Mouse (Mus musculus): ENCODE data around the gene Col25a1. TPM values are rescaled to one million over a fixed set of nuclear protein-coding genes. Genes with fewer than 3 reads are reported as not detected.

Gene Col25a1
- polyA plus RNA-seq, 1 experiment from 2014 or later, result 4.7 TPM

- Histone ChIP-seq H3K36me3 (ENCODE audit: control insufficient read depth, insufficient read depth, low read length) (no peaks in the 10 kb centered on the region), H3K9me3 (ENCODE audit: control insufficient read depth, low read length) (no peaks in the 10 kb centered on the region), H3K4me2 (ENCODE audit: low read length) (no peak overlapping the region), H3K27me3 (replicated peaks; ENCODE audit: control insufficient read depth, insufficient read depth, low read length) (no peaks in the 10 kb centered on the region), H3K4me1 (replicated peaks; ENCODE audit: control insufficient read depth, insufficient read depth, low read length) (no peaks in the 10 kb centered on the region; the same call in 1 of the 2 replicates), H3K27ac (ENCODE audit: low read depth) (no peak overlapping the region), H3K9ac (ENCODE audit: low read length) (no peak overlapping the region), H3K4me3 (ENCODE audit: low read depth, low read length) (no peak overlapping the region)
- ATAC-seq (replicated peaks; ENCODE audit: low FRiP score, low TSS enrichment, low read depth) (no peak), DNase-seq (ENCODE audit: low spot score) (no peak)
- 70% methylated on average over 4 of the region's 4 CpGs for WGBS
Measured at GRCm38 (mm10) chr3:130354399-130355039, 223.2 kb downstream of the Col25a1 start.

GRCm38 (mm10) chr3:130356575-130357173 lies 225.4 kb downstream of the Col25a1 start:
- Histone ChIP-seq H3K4me3 (ENCODE audit: low read depth, low read length) (no peak overlapping the region), H3K36me3 (ENCODE audit: control insufficient read depth, insufficient read depth, low read length) (no peaks in the 10 kb centered on the region), H3K9me3 (ENCODE audit: control insufficient read depth, low read length) (no peaks in the 10 kb centered on the region), H3K4me2 (ENCODE audit: low read length) (no peak overlapping the region), H3K4me1 (replicated peaks; ENCODE audit: control insufficient read depth, insufficient read depth, low read length) (no peaks in the 10 kb centered on the region; the same call in 1 of the 2 replicates), H3K27me3 (replicated peaks; ENCODE audit: control insufficient read depth, insufficient read depth, low read length) (no peaks in the 10 kb centered on the region), H3K27ac (ENCODE audit: low read depth) (no peak overlapping the region), H3K9ac (ENCODE audit: low read length) (no peak overlapping the region)
- DNase-seq (ENCODE audit: low spot score) (no peak), ATAC-seq (replicated peaks; ENCODE audit: low FRiP score, low TSS enrichment, low read depth) (no peak)
- WGBS, result 94% methylated on average over 15 of the region's 15 CpGs

- H3K4me1 ChIP-seq (replicated peaks; ENCODE audit: control insufficient read depth, insufficient read depth, low read length), result no peaks in the 10 kb centered on the region
- no peaks in the 10 kb centered on the region for H3K9me3 ChIP-seq (ENCODE audit: control insufficient read depth, low read length)
- H3K36me3 ChIP-seq (ENCODE audit: control insufficient read depth, insufficient read depth, low read length), result no peaks in the 10 kb centered on the region
- DNase-seq (ENCODE audit: low spot score) (no peak), ATAC-seq (replicated peaks; ENCODE audit: low FRiP score, low TSS enrichment, low read depth) (no peak)
- H3K27me3 ChIP-seq (replicated peaks; ENCODE audit: control insufficient read depth, insufficient read depth, low read length), result no peaks in the 10 kb centered on the region
- no peak overlapping the region for H3K4me2 ChIP-seq (ENCODE audit: low read length)
- H3K9ac ChIP-seq (ENCODE audit: low read length), result no peak overlapping the region
- WGBS, result 78% methylated on average over 7 of the region's 7 CpGs
- no peak overlapping the region for H3K4me3 ChIP-seq (ENCODE audit: low read depth, low read length)
- no peak overlapping the region for H3K27ac ChIP-seq (ENCODE audit: low read depth)
Measured at GRCm38 (mm10) chr3:130360813-130361212, 229.5 kb downstream of the Col25a1 start.

- Histone ChIP-seq H3K4me3 (ENCODE audit: low read depth, low read length) (no peak overlapping the region), H3K4me2 (ENCODE audit: low read length) (no peak overlapping the region), H3K4me1 (replicated peaks; ENCODE audit: control insufficient read depth, insufficient read depth, low read length) (no peaks in the 10 kb centered on the region), H3K27ac (ENCODE audit: low read depth) (no peak overlapping the region), H3K9me3 (ENCODE audit: control insufficient read depth, low read length) (no peaks in the 10 kb centered on the region), H3K36me3 (ENCODE audit: control insufficient read depth, insufficient read depth, low read length) (no peaks in the 10 kb centered on the region), H3K9ac (ENCODE audit: low read length) (no peak overlapping the region), H3K27me3 (replicated peaks; ENCODE audit: control insufficient read depth, insufficient read depth, low read length) (no peaks in the 10 kb centered on the region)
- no peak for ATAC-seq (replicated peaks; ENCODE audit: low FRiP score, low TSS enrichment, low read depth)
- DNase-seq (ENCODE audit: low spot score), result no peak
- 50% methylated on average over 1 of the region's 1 CpGs for WGBS
Measured at GRCm38 (mm10) chr3:130361922-130362321, 230.6 kb downstream of the Col25a1 start.

GRCm38 (mm10) chr3:130362797-130363367 lies 231.6 kb downstream of the Col25a1 start:
- WGBS, result 87% methylated on average over 7 of the region's 7 CpGs
- H3K9ac ChIP-seq (ENCODE audit: low read length), result no peak overlapping the region
- DNase-seq (ENCODE audit: low spot score), result no peak
- no peak overlapping the region for H3K4me3 ChIP-seq (ENCODE audit: low read depth, low read length)
- H3K27me3 ChIP-seq (replicated peaks; ENCODE audit: control insufficient read depth, insufficient read depth, low read length), result no peaks in the 10 kb centered on the region
- no peak overlapping the region for H3K4me2 ChIP-seq (ENCODE audit: low read length)
- no peak overlapping the region for H3K27ac ChIP-seq (ENCODE audit: low read depth)
- H3K4me1 ChIP-seq (replicated peaks; ENCODE audit: control insufficient read depth, insufficient read depth, low read length), result no peaks in the 10 kb centered on the region
- no peaks in the 10 kb centered on the region for H3K36me3 ChIP-seq (ENCODE audit: control insufficient read depth, insufficient read depth, low read length)
- ATAC-seq (replicated peaks; ENCODE audit: low FRiP score, low TSS enrichment, low read depth), result no peak
- no peaks in the 10 kb centered on the region for H3K9me3 ChIP-seq (ENCODE audit: control insufficient read depth, low read length)

GRCm38 (mm10) chr3:130366917-130367610 lies 235.8 kb downstream of the Col25a1 start:
- H3K27me3 ChIP-seq (replicated peaks; ENCODE audit: control insufficient read depth, insufficient read depth, low read length), result no peaks in the 10 kb centered on the region
- H3K36me3 ChIP-seq (ENCODE audit: control insufficient read depth, insufficient read depth, low read length), result no peaks in the 10 kb centered on the region
- DNase-seq (ENCODE audit: low spot score) (no peak), ATAC-seq (replicated peaks; ENCODE audit: low FRiP score, low TSS enrichment, low read depth) (no peak)
- 75% methylated on average over 8 of the region's 8 CpGs for WGBS
- no peak overlapping the region for H3K9ac ChIP-seq (ENCODE audit: low read length)
- H3K27ac ChIP-seq (ENCODE audit: low read depth), result no peak overlapping the region
- H3K4me2 ChIP-seq (ENCODE audit: low read length), result no peak overlapping the region
- H3K4me1 ChIP-seq (replicated peaks; ENCODE audit: control insufficient read depth, insufficient read depth, low read length), result peaks cover 6% of the 10 kb centered on the region; the same call in 1 of the 2 replicates
- H3K4me3 ChIP-seq (ENCODE audit: low read depth, low read length), result no peak overlapping the region
- H3K9me3 ChIP-seq (ENCODE audit: control insufficient read depth, low read length), result no peaks in the 10 kb centered on the region

- WGBS, result 97% methylated on average over 4 of the region's 4 CpGs
- Histone ChIP-seq H3K4me3 (ENCODE audit: low read depth, low read length) (no peak overlapping the region), H3K27ac (ENCODE audit: low read depth) (no peak overlapping the region), H3K27me3 (replicated peaks; ENCODE audit: control insufficient read depth, insufficient read depth, low read length) (no peaks in the 10 kb centered on the region), H3K36me3 (ENCODE audit: control insufficient read depth, insufficient read depth, low read length) (no peaks in the 10 kb centered on the region), H3K4me2 (ENCODE audit: low read length) (no peak overlapping the region), H3K9ac (ENCODE audit: low read length) (no peak overlapping the region), H3K9me3 (ENCODE audit: control insufficient read depth, low read length) (no peaks in the 10 kb centered on the region), H3K4me1 (replicated peaks; ENCODE audit: control insufficient read depth, insufficient read depth, low read length) (peaks cover 6% of the 10 kb centered on the region; the same call in 1 of the 2 replicates)
- DNase-seq (ENCODE audit: low spot score) (no peak), ATAC-seq (replicated peaks; ENCODE audit: low FRiP score, low TSS enrichment, low read depth) (no peak)
Measured at GRCm38 (mm10) chr3:130368352-130368751, 237.1 kb downstream of the Col25a1 start.

- no peak overlapping the region for H3K27ac ChIP-seq (ENCODE audit: low read depth)
- 89% methylated on average over 1 of the region's 1 CpGs for WGBS
- no peak for DNase-seq (ENCODE audit: low spot score)
Measured at GRCm38 (mm10) chr3:130369113-130369512, 237.8 kb downstream of the Col25a1 start.

More at GRCm38 (mm10) chr3:130369113-130369512, 237.8 kb downstream of the Col25a1 start:
- Histone ChIP-seq H3K36me3 (ENCODE audit: control insufficient read depth, insufficient read depth, low read length) (no peaks in the 10 kb centered on the region), H3K9me3 (ENCODE audit: control insufficient read depth, low read length) (no peaks in the 10 kb centered on the region), H3K4me1 (replicated peaks; ENCODE audit: control insufficient read depth, insufficient read depth, low read length) (peaks cover 6% of the 10 kb centered on the region; the same call in 1 of the 2 replicates), H3K27me3 (replicated peaks; ENCODE audit: control insufficient read depth, insufficient read depth, low read length) (no peaks in the 10 kb centered on the region), H3K9ac (ENCODE audit: low read length) (no peak overlapping the region), H3K4me3 (ENCODE audit: low read depth, low read length) (no peak overlapping the region), H3K4me2 (ENCODE audit: low read length) (no peak overlapping the region)
- no peak for ATAC-seq (replicated peaks; ENCODE audit: low FRiP score, low TSS enrichment, low read depth)
